Mouse (Mus musculus): ENCODE measurements around the gene Got1.

GRCm38 (mm10) chr19:43560244-43560643 lies 35.8 kb upstream of the Got1 start:
- TF ChIP-seq CTCF (IDR thresholded peaks at IDR 0.05; ENCODE audit: low read depth), result no peak
- TF ChIP-seq EP300 (IDR thresholded peaks at IDR 0.05; ENCODE audit: low read depth), result no peak
